Mouse (Mus musculus) c-Kit-negative CD71-positive TER-119-positive erythroid progenitor cells, embryonic 14.5 days (primary cell): ENCODE measurements at regions not wholly inside any gene's neighbourhood (a gene's known extent, or its start where the extent isn't known, plus 50 kb on each side); places are given as distances from the start of the nearest gene placed in this dataset.

Experiments used
- DNase-seq: peaks from one replicate; pipeline ENCODE4 v3.0.0-alpha.2; 2013; ENCODE audit warnings: low read depth, low spot score

GRCm38 (mm10) chr13:101301361-101301760 is 466.7 kb downstream of the Pik3r1 start:
- no peak for DNase-seq

DNA sequence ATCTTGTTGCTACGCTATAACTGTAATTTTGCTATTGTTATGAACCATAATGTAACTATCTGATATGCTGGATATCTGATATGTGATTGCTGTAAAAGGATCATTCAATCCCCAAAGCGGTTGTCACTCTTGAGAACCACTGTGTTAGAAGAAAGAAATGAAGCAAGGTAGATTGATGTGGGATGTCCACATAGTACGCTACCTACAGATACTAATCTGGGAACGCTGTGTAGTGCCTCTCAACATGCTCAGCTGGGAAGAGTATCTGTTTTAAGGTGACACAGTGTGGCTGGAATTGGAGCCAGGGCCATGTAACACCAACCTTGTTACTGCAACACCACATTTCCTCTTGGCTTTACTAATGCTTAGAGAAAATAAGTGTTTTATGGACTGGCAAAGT is 456.2 kb upstream of the Slc30a5 start:
- no peak for DNase-seq

DNA sequence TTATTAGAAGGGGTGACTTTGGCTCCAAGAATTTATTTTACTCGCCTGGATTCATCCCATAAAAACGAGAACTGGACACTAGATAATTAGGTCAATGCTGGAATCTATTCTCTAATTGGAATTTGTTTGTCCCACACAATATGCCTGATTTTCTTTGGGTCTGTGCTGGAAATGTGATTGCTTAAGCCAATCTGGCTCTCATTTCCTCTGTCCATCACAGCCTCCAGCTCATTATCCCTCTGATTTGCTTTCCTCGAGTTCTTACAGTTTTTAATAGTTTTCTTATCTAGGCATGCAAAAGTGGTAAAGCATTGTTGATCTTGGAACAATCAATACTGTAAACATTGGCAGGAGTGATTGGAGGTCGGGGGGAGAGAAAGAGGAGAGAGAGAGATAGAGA is 453.9 kb upstream of the Slc30a5 start:
- DNase-seq = no peak

- no peak for DNase-seq
Observed at GRCm38 (mm10) chr13:101286029-101286917, 453.0 kb upstream of the Slc30a5 start.

GRCm38 (mm10) chr13:101278127-101278526 is 444.9 kb upstream of the Slc30a5 start:
- DNase-seq = no peak

- DNase-seq = no peak
Observed at GRCm38 (mm10) chr13:101276766-101277165, 443.5 kb upstream of the Slc30a5 start.

GRCm38 (mm10) chr13:101274470-101275141 is 441.4 kb upstream of the Slc30a5 start:
- no peak for DNase-seq

DNA sequence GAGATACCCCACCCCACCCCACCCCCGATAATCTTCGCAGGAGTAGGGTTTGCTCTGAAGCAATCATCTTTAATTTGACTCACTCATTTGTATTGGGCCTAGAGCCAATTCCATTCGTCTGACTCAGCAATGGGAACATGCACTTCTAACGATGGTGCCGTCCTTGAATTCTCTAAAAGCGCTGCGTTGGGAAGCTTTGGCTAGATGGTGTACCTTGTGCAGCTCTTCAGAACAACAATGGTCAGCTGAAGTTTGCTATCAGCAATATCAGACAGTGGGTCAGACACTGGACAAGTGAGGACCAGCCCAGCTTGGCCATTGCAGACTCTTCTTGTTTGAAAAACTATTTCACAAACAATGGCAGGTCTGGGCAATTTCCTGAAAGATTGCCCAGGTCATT is 440.1 kb upstream of the Slc30a5 start:
- DNase-seq = no peak

DNA sequence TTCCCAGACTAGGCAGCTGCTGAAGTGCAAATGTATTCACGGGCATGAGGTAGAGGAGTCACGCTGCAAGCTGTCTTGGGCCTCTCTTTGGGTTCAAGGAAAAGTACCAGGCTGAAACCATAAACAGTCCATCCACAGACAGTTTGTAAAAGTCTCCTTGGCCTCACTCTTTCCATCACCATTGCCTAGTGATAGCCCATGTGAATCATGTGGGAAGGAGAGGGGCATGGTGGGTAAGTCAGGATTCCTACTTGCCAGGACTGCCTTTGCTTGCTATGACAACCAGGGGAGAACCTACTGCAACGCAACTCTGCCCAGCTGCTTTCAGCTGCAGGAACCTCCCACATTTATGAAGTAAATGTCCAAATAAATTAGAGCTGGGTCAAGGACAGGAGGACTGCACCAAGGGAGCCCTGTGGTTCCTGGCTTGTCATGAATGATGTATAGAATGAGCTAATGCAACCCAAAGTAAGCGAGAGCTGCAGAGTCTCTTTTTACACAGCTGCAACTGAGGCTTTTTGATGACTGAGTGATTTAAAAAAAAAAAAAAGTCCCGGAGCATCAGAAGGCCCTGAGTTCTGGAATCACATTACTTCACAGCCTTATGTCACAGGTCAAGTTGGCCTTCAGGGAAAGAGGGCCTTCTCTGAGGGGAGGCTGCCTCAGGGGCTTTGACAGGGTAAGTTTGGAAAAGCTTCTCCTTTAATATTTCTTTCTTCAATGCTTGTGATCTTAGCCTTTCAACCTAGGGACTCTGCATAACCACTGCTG is 420.7 kb upstream of the Slc30a5 start:
- no peak for DNase-seq

GRCm38 (mm10) chr13:101249369-101249768 is 416.1 kb upstream of the Slc30a5 start:
- no peak for DNase-seq

- no peak for DNase-seq
Observed at GRCm38 (mm10) chr13:101244326-101244725, 411.1 kb upstream of the Slc30a5 start.

- DNase-seq = no peak
Observed at GRCm38 (mm10) chr13:101238860-101239259, 405.6 kb upstream of the Slc30a5 start.

DNA sequence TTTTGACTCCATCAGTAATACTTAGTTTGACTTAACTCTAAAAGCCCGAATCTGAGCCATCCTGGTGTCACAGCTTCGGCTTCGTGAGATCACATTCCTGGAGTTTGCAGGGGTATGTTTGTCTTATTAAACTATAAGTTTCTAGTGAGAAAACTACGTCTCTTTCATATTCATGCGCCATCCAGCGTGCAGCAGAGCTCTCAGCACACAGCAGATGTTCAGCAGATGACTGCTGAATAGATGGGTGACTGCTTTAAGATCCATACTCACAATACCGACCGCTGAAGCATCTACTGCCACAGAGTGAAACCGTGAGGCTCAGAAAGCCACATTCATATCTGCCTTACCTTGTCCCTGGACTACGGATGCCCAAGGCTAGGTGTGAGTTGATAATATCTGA is 403.8 kb upstream of the Slc30a5 start:
- DNase-seq = no peak

DNA sequence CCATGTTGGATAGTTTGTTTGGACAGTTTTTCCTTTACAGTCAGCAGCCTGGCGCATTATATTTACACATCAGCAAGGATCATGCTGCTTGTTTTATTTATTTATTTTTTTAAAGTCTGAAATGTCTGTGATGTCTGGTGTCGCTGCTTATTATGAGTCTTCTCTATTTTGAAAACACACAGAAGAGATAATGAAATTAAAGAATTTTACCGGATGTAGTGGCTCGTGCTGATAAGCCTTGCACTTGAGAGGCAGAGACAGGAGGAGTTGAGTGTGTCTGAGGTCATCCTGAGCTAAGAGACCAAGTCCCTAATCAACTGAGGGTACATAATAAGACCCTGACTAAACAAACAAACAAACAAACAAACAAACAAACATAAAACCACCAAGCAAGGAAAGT is 402.6 kb upstream of the Slc30a5 start:
- DNase-seq = no peak

DNA sequence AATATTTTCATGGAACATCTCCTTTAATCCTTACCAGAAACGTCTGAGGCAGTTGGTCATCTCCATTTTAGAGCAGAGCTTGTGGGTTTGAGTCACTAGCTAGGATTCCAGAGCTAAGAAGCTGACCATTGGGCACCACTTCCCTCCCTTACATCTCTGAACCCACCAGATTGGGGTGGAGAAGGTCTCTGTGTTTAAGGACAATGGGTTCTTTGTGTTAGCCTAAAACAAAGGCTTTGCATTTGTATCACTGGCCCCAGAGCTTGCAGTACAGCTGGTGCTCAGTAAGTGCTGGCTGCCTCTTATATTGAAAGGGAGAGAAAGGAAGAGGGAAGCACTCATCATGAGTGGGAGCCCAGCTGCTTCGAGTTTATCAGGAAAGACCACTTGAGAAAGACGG is 401.9 kb upstream of the Slc30a5 start:
- no peak for DNase-seq

- DNase-seq = no peak
Observed at GRCm38 (mm10) chr13:101234550-101234949, 401.3 kb upstream of the Slc30a5 start.

GRCm38 (mm10) chr13:101233843-101234281 is 400.6 kb upstream of the Slc30a5 start:
- DNase-seq = no peak

GRCm38 (mm10) chr13:101233181-101233842 is 400.1 kb upstream of the Slc30a5 start:
- DNase-seq = no peak

DNA sequence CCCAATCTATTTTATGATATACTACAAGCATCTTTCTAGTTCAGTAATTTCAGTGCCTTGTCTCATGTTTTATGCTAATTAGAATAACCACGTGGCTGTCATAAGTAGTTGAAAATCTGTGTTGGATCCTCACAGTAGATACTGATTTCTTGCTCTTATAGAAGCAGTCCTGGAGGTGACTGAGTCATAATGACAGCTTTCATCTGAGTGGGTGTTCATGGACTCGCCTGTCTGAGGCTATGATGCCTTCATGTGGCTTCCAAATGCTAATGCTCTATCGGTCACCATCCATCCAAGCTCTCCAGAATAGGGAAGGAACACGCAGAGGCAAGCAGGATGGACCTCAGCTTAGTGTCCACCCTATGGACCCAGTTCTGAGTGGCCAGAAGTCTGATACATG is 396.6 kb upstream of the Slc30a5 start:
- DNase-seq = no peak

- no peak for DNase-seq
Observed at GRCm38 (mm10) chr13:101225366-101225765, 392.1 kb upstream of the Slc30a5 start.

DNA sequence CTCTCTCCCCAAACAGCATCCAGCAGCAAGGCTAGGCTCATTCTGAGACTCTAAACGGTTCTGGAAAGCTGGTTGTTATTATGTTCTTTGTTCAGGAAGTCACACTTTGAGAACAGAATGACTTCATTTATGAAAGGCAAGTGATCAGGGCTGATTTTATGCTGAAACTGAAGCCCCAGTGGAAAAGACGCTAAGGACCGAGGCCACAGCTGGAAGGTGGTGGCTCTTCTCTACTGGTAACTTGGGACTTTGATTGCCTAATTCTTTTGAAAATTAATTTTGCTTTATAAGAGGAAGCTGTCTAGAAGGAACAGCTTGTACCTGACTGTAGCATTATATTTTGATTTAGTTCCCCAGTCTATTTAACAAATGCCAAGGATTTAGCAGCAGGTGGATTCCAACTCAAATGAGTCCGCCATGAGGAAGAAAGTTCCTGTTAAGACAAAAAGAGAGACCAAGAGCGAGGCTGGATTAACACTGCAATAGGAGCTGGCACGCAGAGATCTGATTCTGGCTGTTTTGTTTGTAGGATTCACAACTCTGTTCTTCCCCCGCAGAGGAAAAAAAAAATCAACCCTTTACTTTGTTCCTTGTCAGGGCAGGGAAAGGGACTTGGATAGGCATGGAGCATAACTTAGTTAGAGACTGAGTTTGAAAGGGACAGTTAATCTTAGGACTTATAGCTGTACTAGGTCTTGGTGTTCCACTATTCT is 388.3 kb upstream of the Slc30a5 start:
- no peak for DNase-seq
